Mouse (Mus musculus) intestine, embryonic 15.5 days (tissue): ENCODE measurements around the gene Pemt. TPM values are rescaled to one million over a fixed set of nuclear protein-coding genes. Genes with fewer than 3 reads are reported as not detected.
A peak's percentile ranks its signal among the peaks of the same experiment; 100 is the strongest.

Experiments used
- ATAC-seq: fragments of 200-750 bp; cut with Nextera tagmentation; 2 replicates; pipeline ENCODE4 v1.8.0; 2017; ENCODE audit warnings: moderate TSS enrichment, moderate library complexity
- H3K27ac ChIP-seq: fragments of 300-500 bp; sonication (generic); 2 replicates; pipeline ENCODE4 v1.5.1; 2015; ENCODE audit warnings: mild to moderate bottlenecking, inconsistent platforms
- H3K27me3 ChIP-seq: fragments of 300-500 bp; sonication (generic); replicated peaks from 2 replicates; pipeline ENCODE4 v1.6.1; 2015; ENCODE audit warnings: inconsistent platforms
- H3K36me3 ChIP-seq: fragments of 300-500 bp; sonication (generic); 2 replicates; pipeline ENCODE4 v1.6.1; 2015; ENCODE audit warnings: inconsistent platforms
- H3K4me1 ChIP-seq: fragments of 300-500 bp; sonication (generic); replicated peaks from 2 replicates; pipeline ENCODE4 v1.6.1; 2015; ENCODE audit warnings: inconsistent platforms
- H3K4me2 ChIP-seq: fragments of 300-500 bp; sonication (generic); replicated peaks from 2 replicates; pipeline ENCODE4 v1.6.1; 2015; ENCODE audit warnings: mild to moderate bottlenecking, inconsistent platforms
- H3K4me3 ChIP-seq: fragments of 300-500 bp; sonication (generic); replicated peaks from 2 replicates; pipeline ENCODE4 v1.5.1; 2015; ENCODE audit warnings: inconsistent platforms
- H3K9ac ChIP-seq: fragments of 300-500 bp; sonication (generic); 2 replicates; pipeline ENCODE4 v1.6.1; 2015; ENCODE audit warnings: inconsistent platforms
- H3K9me3 ChIP-seq: fragments of 300-500 bp; sonication (generic); 2 replicates; pipeline ENCODE4 v1.6.1; 2016; ENCODE audit warnings: inconsistent platforms
- WGBS: fragments of 180-500 bp; shearing (Covaris S2); methylation state at CpG from one replicate; pipeline ENCODE4 v1.1.7; 2015; 5-methylcytosine and 5-hydroxymethylcytosine counted together
- polyA plus RNA-seq: library from polyadenylated mRNA; unstranded; fragments of >200 nt; fragmentation: Nextera tagmentation; extraction: Ambion mirVana; gene quantifications from 2 replicates; pipeline ENCODE4 v1.2.1, GENCODE M21; 2015

Gene Pemt
- polyA plus RNA-seq: 8.2 and 8.8 TPM in 2 replicates

- peak within 1 kb of the TSS; percentile 63 for H3K9ac ChIP-seq
- no peaks in the 10 kb centered on the region for H3K27me3 ChIP-seq
- H3K4me2 ChIP-seq: peak within 1 kb of the TSS; percentile 68
- no peaks in the 10 kb centered on the region for H3K9me3 ChIP-seq
- peak within 1 kb of the TSS; percentile 89 for H3K27ac ChIP-seq
- H3K4me1 ChIP-seq: no peaks in the 10 kb centered on the region
- no peaks in the 10 kb centered on the region for H3K36me3 ChIP-seq
- peak; percentile 100 for ATAC-seq
- H3K4me3 ChIP-seq: peak within 1 kb of the TSS; percentile 59
- WGBS: under 1% methylated on average over 44 of the region's 44 CpGs
These were observed at the start of gene Pemt for GRCm38 (mm10) chr11:60046058-60046735. Pemt (minus strand) TSS chr11:60046489.

- H3K27ac ChIP-seq: no peak overlapping the region
- no peak overlapping the region for H3K4me3 ChIP-seq
- 45% methylated on average over 9 of the region's 9 CpGs for WGBS
- no peaks in the 10 kb centered on the region for H3K36me3 ChIP-seq
- H3K4me1 ChIP-seq: peaks cover 30% of the 10 kb centered on the region
- H3K4me2 ChIP-seq: no peak overlapping the region
- no peaks in the 10 kb centered on the region for H3K27me3 ChIP-seq
- H3K9me3 ChIP-seq: no peaks in the 10 kb centered on the region
- 0 out of 2 replicates have a peak, but pooled peaks have one; percentile 8 for ATAC-seq
- H3K9ac ChIP-seq: no peak overlapping the region
These were observed 48.9 kb upstream of the Pemt start for GRCm38 (mm10) chr11:60094909-60095810.

GRCm38 (mm10) chr11:60093984-60094587 lies 47.8 kb upstream of the Pemt start:
- Histone ChIP-seq H3K27me3 (no peaks in the 10 kb centered on the region), H3K27ac (no peak overlapping the region), H3K9ac (no peak overlapping the region), H3K36me3 (no peaks in the 10 kb centered on the region), H3K4me1 (peaks cover 21% of the 10 kb centered on the region), H3K9me3 (no peaks in the 10 kb centered on the region), H3K4me3 (no peak overlapping the region), H3K4me2 (no peak overlapping the region)
- no peak for ATAC-seq
- 56% methylated on average over 7 of the region's 7 CpGs for WGBS

GRCm38 (mm10) chr11:60093227-60093626 lies 46.9 kb upstream of the Pemt start:
- Histone ChIP-seq H3K36me3 (no peaks in the 10 kb centered on the region), H3K27ac (no peak overlapping the region), H3K9me3 (no peaks in the 10 kb centered on the region), H3K27me3 (no peaks in the 10 kb centered on the region), H3K9ac (no peak overlapping the region), H3K4me2 (no peak overlapping the region), H3K4me1 (peaks cover 21% of the 10 kb centered on the region), H3K4me3 (no peak overlapping the region)
- no peak for ATAC-seq

- no peak for ATAC-seq
- H3K36me3 ChIP-seq: no peaks in the 10 kb centered on the region
- no peaks in the 10 kb centered on the region for H3K27me3 ChIP-seq
- H3K4me1 ChIP-seq: peaks cover 21% of the 10 kb centered on the region
- 64% methylated on average over 7 of the region's 7 CpGs for WGBS
- H3K4me2 ChIP-seq: no peak overlapping the region
- H3K4me3 ChIP-seq: no peak overlapping the region
- no peak overlapping the region for H3K27ac ChIP-seq
- H3K9me3 ChIP-seq: no peaks in the 10 kb centered on the region
- H3K9ac ChIP-seq: no peak overlapping the region
These were observed 45.1 kb upstream of the Pemt start for GRCm38 (mm10) chr11:60091422-60091761.

- Histone ChIP-seq H3K4me1 (peaks cover 18% of the 10 kb centered on the region), H3K27ac (no peak overlapping the region), H3K36me3 (no peaks in the 10 kb centered on the region), H3K9ac (no peak overlapping the region), H3K4me3 (no peak overlapping the region), H3K27me3 (no peaks in the 10 kb centered on the region), H3K9me3 (no peaks in the 10 kb centered on the region), H3K4me2 (no peak overlapping the region)
- ATAC-seq: no peak
- 61% methylated on average over 5 of the region's 5 CpGs for WGBS
These were observed 44.6 kb upstream of the Pemt start for GRCm38 (mm10) chr11:60090696-60091421.

- no peak for ATAC-seq
- WGBS: 36% methylated on average over 4 of the region's 4 CpGs
These were observed 42.7 kb upstream of the Pemt start for GRCm38 (mm10) chr11:60088947-60089346.

GRCm38 (mm10) chr11:60086676-60087075 lies 40.4 kb upstream of the Pemt start:
- no peak overlapping the region for H3K9ac ChIP-seq
- H3K4me3 ChIP-seq: no peak overlapping the region
- ATAC-seq: no peak
- no peak overlapping the region for H3K27ac ChIP-seq
- no peaks in the 10 kb centered on the region for H3K36me3 ChIP-seq
- no peak overlapping the region for H3K4me2 ChIP-seq
- no peaks in the 10 kb centered on the region for H3K9me3 ChIP-seq
- no peaks in the 10 kb centered on the region for H3K27me3 ChIP-seq
- 0 out of 2 replicates have a peak, but pooled peaks cover 6% of the 10 kb centered on the region for H3K4me1 ChIP-seq
- WGBS: 86% methylated on average over 1 of the region's 1 CpGs

More at GRCm38 (mm10) chr11:60088947-60089346, 42.7 kb upstream of the Pemt start:
- Histone ChIP-seq H3K36me3 (no peaks in the 10 kb centered on the region), H3K4me3 (no peak overlapping the region), H3K4me2 (no peak overlapping the region), H3K4me1 (0 out of 2 replicates have a peak, but pooled peaks cover 6% of the 10 kb centered on the region), H3K9me3 (no peaks in the 10 kb centered on the region), H3K27me3 (no peaks in the 10 kb centered on the region), H3K9ac (no peak overlapping the region), H3K27ac (no peak overlapping the region)

- Histone ChIP-seq H3K4me3 (no peak overlapping the region), H3K9me3 (no peaks in the 10 kb centered on the region), H3K27ac (no peak overlapping the region)
These were observed 38.3 kb upstream of the Pemt start for GRCm38 (mm10) chr11:60084589-60084988.

GRCm38 (mm10) chr11:60076790-60077189 lies 30.5 kb upstream of the Pemt start:
- Histone ChIP-seq H3K4me1 (no peaks in the 10 kb centered on the region), H3K4me3 (no peak overlapping the region), H3K27ac (no peak overlapping the region), H3K36me3 (no peaks in the 10 kb centered on the region), H3K9ac (no peak overlapping the region), H3K9me3 (no peaks in the 10 kb centered on the region), H3K4me2 (no peak overlapping the region), H3K27me3 (no peaks in the 10 kb centered on the region)
- 14% methylated on average over 4 of the region's 4 CpGs for WGBS
- ATAC-seq: peak; percentile 45; the same call in 1 of the 2 replicates

More at GRCm38 (mm10) chr11:60084589-60084988, 38.3 kb upstream of the Pemt start:
- Histone ChIP-seq H3K27me3 (no peaks in the 10 kb centered on the region), H3K4me2 (no peak overlapping the region), H3K36me3 (no peaks in the 10 kb centered on the region), H3K4me1 (no peaks in the 10 kb centered on the region), H3K9ac (no peak overlapping the region)
- WGBS: 45% methylated on average over 2 of the region's 2 CpGs
- no peak for ATAC-seq

GRCm38 (mm10) chr11:60076183-60076582 lies 29.9 kb upstream of the Pemt start:
- Histone ChIP-seq H3K27me3 (no peaks in the 10 kb centered on the region), H3K27ac (no peak overlapping the region), H3K4me3 (no peak overlapping the region), H3K4me1 (no peaks in the 10 kb centered on the region), H3K4me2 (no peak overlapping the region), H3K9me3 (no peaks in the 10 kb centered on the region), H3K9ac (no peak overlapping the region), H3K36me3 (no peaks in the 10 kb centered on the region)
- no peak for ATAC-seq
- 83% methylated on average over 3 of the region's 3 CpGs for WGBS
